Mouse (Mus musculus) thymus, adult 2 months (tissue): ENCODE data around the gene Polr3h. TPM values are rescaled to one million over a fixed set of nuclear protein-coding genes. Genes with fewer than 3 reads are reported as not detected.
A peak's percentile ranks its signal among the peaks of the same experiment; 100 is the strongest.
"Not testable (repeated sequence)": the region's sequence is repeated elsewhere in the genome, so short reads cannot be mapped to it uniquely, and the experiment has no call there.

Experiments used
- DNase-seq: peaks from one replicate; pipeline ENCODE4 v3.0.0; 2021
- H3K27ac ChIP-seq: fragments of 200-500 bp; 2 replicates; pipeline ENCODE4 v1.5.1; 2012; ENCODE audit warnings: low read length, control low read depth; ENCODE audit not compliant: control insufficient read depth, insufficient read depth
- H3K27me3 ChIP-seq: fragments of 200-500 bp; 2 replicates; pipeline ENCODE4 v1.6.1; 2012; ENCODE audit warnings: mild to moderate bottlenecking, low read length, moderate library complexity, mixed read lengths; ENCODE audit not compliant: control insufficient read depth, insufficient read depth
- H3K36me3 ChIP-seq: fragments of 200-500 bp; 2 replicates; pipeline ENCODE4 v1.6.1; 2012; ENCODE audit warnings: mild to moderate bottlenecking, low read length, moderate library complexity; ENCODE audit not compliant: control insufficient read depth, insufficient read depth
- H3K4me1 ChIP-seq: fragments of 200-500 bp; replicated peaks from 2 replicates; pipeline ENCODE4 v1.6.1; 2012; ENCODE audit warnings: low read length; ENCODE audit not compliant: control insufficient read depth, insufficient read depth
- H3K4me3 ChIP-seq: fragments of 200-500 bp; 2 replicates; pipeline ENCODE4 v1.5.1; 2012; ENCODE audit warnings: mild to moderate bottlenecking, low read length, control low read depth, moderate library complexity; ENCODE audit not compliant: control insufficient read depth, insufficient read depth
- CTCF ChIP-seq: fragments of 200-500 bp; IDR thresholded peaks from 2 replicates; pipeline ENCODE4 v1.5.1; 2012; ENCODE audit warnings: mild to moderate bottlenecking, control low read depth, low read length, moderate library complexity, borderline replicate concordance; ENCODE audit not compliant: control insufficient read depth, poor library complexity, insufficient read depth; ENCODE audit errors: extremely low read depth
- POLR2A ChIP-seq: fragments of 200-500 bp; IDR thresholded peaks from 2 replicates; pipeline ENCODE4 v1.6.1; 2012; ENCODE audit warnings: mild to moderate bottlenecking, low read length, control low read depth, moderate library complexity; ENCODE audit not compliant: control insufficient read depth, poor library complexity, insufficient read depth; ENCODE audit errors: extremely low read depth
- WGBS: fragments of 180-500 bp; shearing (Covaris S2); methylation state at CpG from one replicate; pipeline ENCODE4 v1.1.7; 2018; 5-methylcytosine and 5-hydroxymethylcytosine counted together
- polyA plus RNA-seq: library from polyadenylated mRNA; depleted of rRNA; stranded (reverse); fragments of >200 nt; gene quantifications from 2 replicates; pipeline ENCODE4 v1.2.3, GENCODE M21; 2012

Gene Polr3h
- polyA plus RNA-seq, 1 experiment = 16.7 TPM

DNA sequence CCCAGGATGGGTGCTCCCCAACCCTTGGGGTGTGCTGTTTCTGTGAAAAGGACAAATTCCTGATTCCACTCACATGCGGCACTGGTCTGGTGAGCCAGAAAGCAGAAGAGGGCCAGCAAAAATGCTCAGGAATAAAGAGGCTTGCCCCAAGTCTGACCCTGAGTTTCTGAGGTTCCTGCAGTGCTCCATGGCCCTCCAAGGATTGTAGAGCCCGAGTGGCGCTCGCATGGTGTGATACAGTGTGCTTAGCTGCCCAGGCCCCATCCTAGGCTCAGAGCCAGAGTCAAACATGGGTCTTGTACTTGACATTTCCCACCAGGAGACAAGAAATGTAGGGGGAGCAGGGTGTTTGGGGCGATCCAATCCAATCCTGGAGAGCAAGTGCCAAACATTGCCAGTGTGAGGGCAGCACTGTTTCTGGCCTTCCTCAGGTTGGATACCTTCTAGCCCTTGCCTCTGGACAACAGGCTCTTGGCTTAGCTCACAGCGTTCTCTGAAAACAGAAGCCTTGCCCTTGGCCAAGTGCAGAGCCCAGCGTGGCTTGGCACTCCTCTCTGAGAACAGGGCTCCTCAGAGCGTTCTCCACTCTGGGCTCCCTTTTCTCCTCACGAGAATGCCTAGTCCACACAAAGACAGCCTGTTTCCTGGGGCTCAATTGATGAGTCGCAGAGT, 5.4 kb downstream of the Polr3h start:
- no peak overlapping the region for H3K4me3 ChIP-seq
- H3K4me1 ChIP-seq = peaks cover 14% of the 10 kb centered on the region
- WGBS = 95% methylated on average over 10 of the region's 10 CpGs
- no peaks in the 10 kb centered on the region for H3K27me3 ChIP-seq
- TF ChIP-seq POLR2A (no peak), CTCF (no peak)
- DNase-seq = no peak
- H3K27ac ChIP-seq = no peak overlapping the region
- peaks cover 9% of the 10 kb centered on the region for H3K36me3 ChIP-seq

- H3K4me1 ChIP-seq = no peaks in the 10 kb centered on the region
- TF ChIP-seq CTCF (no peak), POLR2A (no peak)
- 86% methylated on average over 5 of the region's 5 CpGs for WGBS
- DNase-seq = no peak
- no peak overlapping the region for H3K27ac ChIP-seq
- peaks cover 23% of the 10 kb centered on the region for H3K36me3 ChIP-seq
- no peaks in the 10 kb centered on the region for H3K27me3 ChIP-seq
- H3K4me3 ChIP-seq = no peak overlapping the region
Observed at GRCm38 (mm10) chr15:81919062-81919461, 7.0 kb downstream of the Polr3h start.

DNA sequence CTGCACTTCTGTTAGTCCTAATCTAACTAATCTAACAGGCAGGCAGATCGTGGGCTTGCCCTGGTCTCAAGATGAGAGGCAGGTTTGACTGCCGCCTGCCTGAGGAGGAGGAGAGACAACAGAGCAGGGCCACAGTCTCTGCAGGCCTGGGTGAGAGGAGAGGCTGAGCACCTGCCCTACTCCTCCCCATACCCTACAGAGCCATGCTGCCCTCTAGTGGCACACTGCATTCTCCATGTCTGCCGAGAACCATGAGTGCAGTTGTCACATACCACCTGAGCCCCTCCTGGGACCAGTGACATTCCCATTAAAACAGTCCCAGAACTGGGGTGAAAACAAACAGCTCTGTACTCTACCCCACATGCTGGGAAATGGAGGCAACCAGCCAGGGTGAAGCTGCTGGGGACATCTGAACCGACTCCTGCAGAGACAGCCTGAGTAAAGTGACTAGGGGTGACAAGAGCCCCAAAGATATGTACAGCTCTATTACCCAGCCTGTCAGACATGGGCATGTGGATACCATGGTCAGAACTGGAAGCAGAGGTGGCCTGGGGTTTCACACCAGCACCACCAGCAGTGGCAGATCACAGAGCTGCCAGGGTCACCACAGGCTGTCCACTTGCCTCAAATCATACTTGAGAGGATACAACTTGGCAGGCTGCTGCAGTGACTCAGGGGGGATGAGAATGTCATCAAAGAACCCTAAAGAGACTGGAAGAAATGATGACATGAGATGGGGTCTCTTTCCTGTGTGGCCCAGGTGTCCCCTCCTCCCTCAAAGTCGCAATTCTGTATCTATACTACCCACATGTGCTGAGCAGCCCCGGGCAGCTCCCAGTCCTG, 8.2 kb downstream of the Polr3h start:
- WGBS = 68% methylated on average over 6 of the region's 6 CpGs
- TF ChIP-seq CTCF (peak; percentile 80; the same call in 1 of the 2 replicates), POLR2A (no peak)
- Histone ChIP-seq H3K27me3 (no peaks in the 10 kb centered on the region), H3K27ac (no peak overlapping the region), H3K36me3 (peaks cover 36% of the 10 kb centered on the region), H3K4me3 (no peak overlapping the region), H3K4me1 (no peaks in the 10 kb centered on the region)
- DNase-seq = peak; percentile 84

- Histone ChIP-seq H3K27ac (no peak overlapping the region), H3K4me1 (no peaks in the 10 kb centered on the region), H3K27me3 (no peaks in the 10 kb centered on the region), H3K4me3 (no peak overlapping the region), H3K36me3 (peaks cover 36% of the 10 kb centered on the region)
- 89% methylated on average over 12 of the region's 12 CpGs for WGBS
- TF ChIP-seq POLR2A (no peak), CTCF (no peak)
- no peak for DNase-seq
Observed at GRCm38 (mm10) chr15:81917201-81917600, 8.8 kb downstream of the Polr3h start.

- H3K27me3 ChIP-seq = no peaks in the 10 kb centered on the region
- H3K4me1 ChIP-seq = no peaks in the 10 kb centered on the region
- no peak for DNase-seq
- no peak overlapping the region for H3K4me3 ChIP-seq
- no peak for TF ChIP-seq CTCF
- TF ChIP-seq POLR2A = no peak
- 96% methylated on average over 5 of the region's 5 CpGs for WGBS
- H3K36me3 ChIP-seq = peaks cover 51% of the 10 kb centered on the region
- H3K27ac ChIP-seq = no peak overlapping the region
Observed at GRCm38 (mm10) chr15:81915663-81916062, 10.4 kb downstream of the Polr3h start.

DNA sequence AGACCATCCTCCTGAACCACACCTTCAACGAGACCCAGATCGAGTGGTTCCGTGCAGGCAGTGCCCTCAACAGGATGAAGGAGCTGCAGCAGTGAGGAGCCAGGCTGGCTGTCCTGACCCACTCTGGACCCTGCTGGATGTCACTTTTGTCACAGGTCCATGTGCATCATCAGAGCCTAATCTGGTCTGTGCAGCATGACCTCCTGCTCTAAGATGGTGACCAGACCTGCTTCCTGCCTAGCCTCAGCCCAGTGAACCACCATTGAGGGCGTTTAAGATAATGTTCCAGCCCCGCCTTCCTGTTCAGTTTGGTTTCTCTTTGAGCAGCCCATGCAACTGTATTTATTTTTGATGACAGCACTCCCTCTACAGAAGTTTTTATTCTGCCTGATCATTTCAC, 11.4 kb downstream of the Polr3h start:
- peaks cover 56% of the 10 kb centered on the region for H3K36me3 ChIP-seq
- no peak for DNase-seq
- H3K27me3 ChIP-seq = no peaks in the 10 kb centered on the region
- no peaks in the 10 kb centered on the region for H3K4me1 ChIP-seq
- no peak overlapping the region for H3K4me3 ChIP-seq
- no peak overlapping the region for H3K27ac ChIP-seq
- WGBS = 81% methylated on average over 5 of the region's 5 CpGs
- no peak for TF ChIP-seq POLR2A
- TF ChIP-seq CTCF = no peak

- DNase-seq = no peak
- WGBS = 94% methylated on average over 2 of the region's 2 CpGs
- Histone ChIP-seq H3K4me3 (no peak overlapping the region), H3K36me3 (peaks cover 65% of the 10 kb centered on the region), H3K4me1 (no peaks in the 10 kb centered on the region), H3K27me3 (no peaks in the 10 kb centered on the region), H3K27ac (no peak overlapping the region)
- no peak for TF ChIP-seq POLR2A
- no peak for TF ChIP-seq CTCF
Observed at GRCm38 (mm10) chr15:81912498-81912897, 13.5 kb downstream of the Polr3h start.

DNA sequence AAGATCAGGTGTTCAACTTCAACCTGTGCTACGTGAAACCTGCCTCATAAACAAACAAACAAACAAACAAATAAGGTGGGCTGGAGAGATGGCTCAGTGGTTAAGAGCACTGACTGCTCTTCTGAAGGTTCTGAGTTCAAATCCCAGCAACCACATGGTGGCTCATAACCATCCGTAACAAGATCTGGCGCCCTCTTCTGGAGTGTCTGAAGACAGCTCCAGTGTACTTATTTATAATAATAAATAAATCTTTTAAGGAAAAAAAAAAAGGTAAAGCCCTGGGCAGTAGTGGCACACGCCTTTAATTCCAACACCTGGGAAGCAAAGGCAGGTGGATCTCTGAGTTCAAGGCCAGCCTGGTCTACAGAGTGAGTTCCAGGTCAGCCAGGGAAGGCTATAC, 17.3 kb downstream of the Polr3h start:
- not testable (repeated sequence) for H3K4me3 ChIP-seq, DNase-seq, H3K4me1 ChIP-seq, H3K27ac ChIP-seq, H3K27me3 ChIP-seq
- H3K36me3 ChIP-seq = peaks cover 56% of the 10 kb centered on the region
- WGBS = 96% methylated on average over 4 of the region's 4 CpGs
